9 mouse cellular contexts compared by ENCODE assay signal in the genomic region with DNA sequence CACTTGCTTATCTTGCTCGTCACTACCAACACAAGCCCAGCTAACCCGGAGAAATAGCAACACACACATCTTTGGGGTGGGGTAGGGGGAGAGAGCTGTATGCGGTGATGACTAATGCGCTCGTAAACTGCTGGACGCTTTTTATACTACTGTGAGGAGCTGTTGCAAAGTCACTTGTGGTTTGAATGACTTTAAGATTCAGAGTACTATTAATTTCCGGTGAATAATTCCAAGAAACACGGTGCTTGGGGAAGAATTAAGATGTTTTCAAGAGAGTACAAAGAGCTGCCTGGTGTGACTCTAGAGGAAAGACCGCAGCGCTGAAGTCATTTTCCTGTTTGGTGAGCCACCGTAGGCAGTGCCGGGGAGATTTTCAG. TPM values are rescaled to one million over a fixed set of nuclear protein-coding genes. Genes with fewer than 3 reads are reported as not detected.
DNase-seq lines count a peak whose midpoint lies in the region; ATAC-seq and TF ChIP-seq lines count a peak whose summit lies in the region.
"Had no signal": no experiment of that assay in that cellular context is flagged by ENCODE, and none has a peak within 500 bp of the region (broad histone marks: within the 10 kb centered on the region; RNA-seq: fewer than 3 reads in every experiment).

No protein-coding gene starts in this region.

- TF ChIP-seq POLR2A in testis, adult 2 months (IDR thresholded peaks at IDR 0.05; ENCODE audit: control insufficient read depth, low read depth, low read length), result no peak

- no peaks in the 10 kb centered on the region for H3K27me3 ChIP-seq in testis, adult 2 months (ENCODE audit: control insufficient read depth, insufficient read depth, low read length)
- H3K27me3 ChIP-seq in limb, embryonic 10.5 days (ENCODE audit: low read depth, poor library complexity, severe bottlenecking), result no peaks in the 10 kb centered on the region
- H3K27me3 ChIP-seq in forebrain, embryonic 12.5 days, result no peaks in the 10 kb centered on the region

- H3K27ac ChIP-seq in testis, adult 2 months (ENCODE audit: control insufficient read depth, insufficient read depth, low read depth, low read length), result peak overlapping the region; percentile 36; the same call in 1 of the 2 replicates
- peak overlapping the region; percentile 79 for H3K27ac ChIP-seq in limb, embryonic 10.5 days
- H3K27ac ChIP-seq in forebrain, embryonic 12.5 days, result no peak overlapping the region

- H3K9me3 ChIP-seq in limb, embryonic 10.5 days (replicated peaks), result no peaks in the 10 kb centered on the region
- H3K9me3 ChIP-seq in forebrain, embryonic 12.5 days, result no peaks in the 10 kb centered on the region

- WGBS in limb, embryonic 10.5 days, result 70% methylated on average over 12 of the region's 12 CpGs
- 88% methylated on average over 12 of the region's 12 CpGs for WGBS in forebrain, embryonic 12.5 days

- H3K4me1 ChIP-seq in testis, adult 2 months (ENCODE audit: control insufficient read depth, insufficient read depth, low read length), result no peaks in the 10 kb centered on the region; the same call in 1 of the 2 replicates
- H3K4me1 ChIP-seq in limb, embryonic 10.5 days, result peaks cover 60% of the 10 kb centered on the region
- no peaks in the 10 kb centered on the region; the same call in 1 of the 2 replicates for H3K4me1 ChIP-seq in forebrain, embryonic 12.5 days

- no peak for TF ChIP-seq CTCF in testis, adult 2 months (IDR thresholded peaks at IDR 0.05; ENCODE audit: control insufficient read depth, insufficient read depth, insufficient replicate concordance, low read depth, low read length)

- no peak for ATAC-seq in forebrain, embryonic 12.5 days (ENCODE audit: low FRiP score)

- H3K36me3 ChIP-seq in testis, adult 2 months (ENCODE audit: control insufficient read depth, insufficient read depth, low read length), result no peaks in the 10 kb centered on the region
- no peaks in the 10 kb centered on the region for H3K36me3 ChIP-seq in limb, embryonic 10.5 days
- no peaks in the 10 kb centered on the region for H3K36me3 ChIP-seq in forebrain, embryonic 12.5 days (replicated peaks)

- no peak for DNase-seq in testis, postnatal 14 days (ENCODE audit: low spot score)
- peak; percentile 14 for DNase-seq in c-Kit-positive CD71-positive TER-119-positive erythroid progenitor cells, embryonic 14.5 days (ENCODE audit: low spot score)
- DNase-seq in limb, embryonic 10.5 days (ENCODE audit: low spot score), result no peak
- DNase-seq in thymus, postnatal 4 days, result peak; percentile 37
- DNase-seq in right cerebral cortex, adult 18-20 months, result no peak
- DNase-seq: cerebellum, postnatal 25 days had no signal

- no peak overlapping the region; the same call in 1 of the 2 replicates for H3K4me3 ChIP-seq in testis, adult 2 months (ENCODE audit: control insufficient read depth, low read depth, low read length)
- H3K4me3 ChIP-seq in limb, embryonic 10.5 days, result no peak overlapping the region
- H3K4me3 ChIP-seq in forebrain, embryonic 12.5 days (replicated peaks), result no peak overlapping the region
- H3K4me3 ChIP-seq: megakaryocyte, embryonic 14.5 days had no signal

- no peak overlapping the region for H3K9ac ChIP-seq in forebrain, embryonic 12.5 days

- H3K4me2 ChIP-seq in forebrain, embryonic 12.5 days, result no peak overlapping the region

RNA-seq across cellular contexts. Expression of a gene that starts 45.3 kb away (rescaled TPM):
- 10.6 and 11.2 TPM in 2 replicates for polyA plus RNA-seq in testis, adult 2 months (2012; rRNA removed)
- 25.2 and 25.9 TPM in 2 replicates for polyA plus RNA-seq in limb, embryonic 10.5 days (2016; fragmentation: Nextera tagmentation; extraction: Ambion mirVana)
- 16.5 and 17.2 TPM in 2 replicates for polyA plus RNA-seq in forebrain, embryonic 12.5 days (2016; fragmentation: Nextera tagmentation; extraction: Ambion mirVana)

Comparison
In these comparisons a context has a peak if more than half of its experiments do, and no peak if none do; other contexts are left out.
1. DNase-seq: peak in c-Kit-positive CD71-positive TER-119-positive erythroid progenitor cells, embryonic 14.5 days (single experiment) and thymus, postnatal 4 days (single experiment); none in testis, postnatal 14 days (single experiment), limb, embryonic 10.5 days (single experiment) and right cerebral cortex, adult 18-20 months (single experiment).